Mouse (Mus musculus) embryonic facial prominence, embryonic 12.5 days (tissue): ENCODE data around the gene Sstr2. TPM values are rescaled to one million over a fixed set of nuclear protein-coding genes. Genes with fewer than 3 reads are reported as not detected.

Experiments used
- ATAC-seq: fragments of 200-750 bp; cut with Nextera tagmentation; 2 replicates; pipeline ENCODE4 v1.8.0; 2017; ENCODE audit not compliant: insufficient number of reproducible peaks, insufficient read depth, low FRiP score, low TSS enrichment
- H3K27ac ChIP-seq: fragments of 300-500 bp; sonication (generic); 2 replicates; pipeline ENCODE4 v1.5.1; 2016; ENCODE audit warnings: mild to moderate bottlenecking
- H3K27me3 ChIP-seq: fragments of 300-500 bp; sonication (generic); 2 replicates; pipeline ENCODE4 v1.6.1; 2016; ENCODE audit warnings: mild to moderate bottlenecking, moderate library complexity
- H3K36me3 ChIP-seq: fragments of 300-500 bp; sonication (generic); 2 replicates; pipeline ENCODE4 v1.6.1; 2016; ENCODE audit warnings: mild to moderate bottlenecking
- H3K4me1 ChIP-seq: fragments of 300-500 bp; sonication (generic); 2 replicates; pipeline ENCODE4 v1.6.1; 2016
- H3K4me2 ChIP-seq: fragments of 300-500 bp; sonication (generic); replicated peaks from 2 replicates; pipeline ENCODE4 v1.6.1; 2016; ENCODE audit warnings: mild to moderate bottlenecking, moderate library complexity
- H3K4me3 ChIP-seq: fragments of 300-500 bp; sonication (generic); 2 replicates; pipeline ENCODE4 v1.5.1; 2016; ENCODE audit warnings: mild to moderate bottlenecking
- H3K9ac ChIP-seq: fragments of 300-500 bp; sonication (generic); 2 replicates; pipeline ENCODE4 v1.6.1; 2016; ENCODE audit warnings: mild to moderate bottlenecking, moderate library complexity
- H3K9me3 ChIP-seq: fragments of 300-500 bp; sonication (generic); 2 replicates; pipeline ENCODE4 v1.6.1; 2016; ENCODE audit warnings: mild to moderate bottlenecking, moderate library complexity
- WGBS: fragments of 180-500 bp; shearing (Covaris S2); methylation state at CpG from one replicate; pipeline ENCODE4 v1.1.7; 2016; 5-methylcytosine and 5-hydroxymethylcytosine counted together
- polyA plus RNA-seq: library from polyadenylated mRNA; unstranded; fragments of >200 nt; fragmentation: Nextera tagmentation; extraction: Ambion mirVana; gene quantifications from 2 replicates; pipeline ENCODE4 v1.2.1, GENCODE M21; 2016

Gene Sstr2
- polyA plus RNA-seq, 1 experiment from 2014 or later: 3.3 TPM

GRCm38 (mm10) chr11:113607556-113607955 is 11.6 kb upstream of the Sstr2 start:
- H3K36me3 ChIP-seq: no peaks in the 10 kb centered on the region
- no peak overlapping the region for H3K27ac ChIP-seq
- H3K9ac ChIP-seq: no peak overlapping the region
- 95% methylated on average over 12 of the region's 12 CpGs for WGBS
- H3K9me3 ChIP-seq: no peaks in the 10 kb centered on the region
- no peak overlapping the region for H3K4me2 ChIP-seq
- H3K4me3 ChIP-seq: no peak overlapping the region
- no peaks in the 10 kb centered on the region for H3K27me3 ChIP-seq
- H3K4me1 ChIP-seq: peaks cover 18% of the 10 kb centered on the region; the same call in 1 of the 2 replicates
- no peak for ATAC-seq

GRCm38 (mm10) chr11:113609581-113609980 is 9.6 kb upstream of the Sstr2 start:
- Histone ChIP-seq H3K9me3 (no peaks in the 10 kb centered on the region), H3K36me3 (no peaks in the 10 kb centered on the region), H3K27me3 (no peaks in the 10 kb centered on the region), H3K4me1 (peaks cover 10% of the 10 kb centered on the region; the same call in 1 of the 2 replicates), H3K4me3 (no peak overlapping the region), H3K4me2 (no peak overlapping the region), H3K27ac (no peak overlapping the region), H3K9ac (no peak overlapping the region)
- ATAC-seq: no peak
- 77% methylated on average over 5 of the region's 5 CpGs for WGBS

- Histone ChIP-seq H3K27ac (no peak overlapping the region), H3K9me3 (no peaks in the 10 kb centered on the region), H3K4me1 (peaks cover 10% of the 10 kb centered on the region; the same call in 1 of the 2 replicates), H3K27me3 (no peaks in the 10 kb centered on the region), H3K4me3 (no peak overlapping the region), H3K9ac (no peak overlapping the region), H3K36me3 (no peaks in the 10 kb centered on the region), H3K4me2 (no peak overlapping the region)
- 85% methylated on average over 5 of the region's 5 CpGs for WGBS
- ATAC-seq: no peak
Measured at GRCm38 (mm10) chr11:113610266-113610665, 8.9 kb upstream of the Sstr2 start.

GRCm38 (mm10) chr11:113611112-113611646 is 8.0 kb upstream of the Sstr2 start:
- no peak overlapping the region for H3K9ac ChIP-seq
- no peaks in the 10 kb centered on the region for H3K9me3 ChIP-seq
- no peaks in the 10 kb centered on the region for H3K36me3 ChIP-seq
- H3K4me3 ChIP-seq: no peak overlapping the region
- no peak for ATAC-seq
- no peaks in the 10 kb centered on the region for H3K27me3 ChIP-seq
- 85% methylated on average over 10 of the region's 10 CpGs for WGBS
- no peak overlapping the region for H3K27ac ChIP-seq
- H3K4me2 ChIP-seq: no peak overlapping the region
- H3K4me1 ChIP-seq: peaks cover 10% of the 10 kb centered on the region; the same call in 1 of the 2 replicates

- WGBS: 17% methylated on average over 24 of the region's 24 CpGs
- Histone ChIP-seq H3K36me3 (no peaks in the 10 kb centered on the region), H3K4me3 (no peak overlapping the region), H3K9me3 (no peaks in the 10 kb centered on the region), H3K4me2 (peak overlapping the region; percentile 27), H3K9ac (0 out of 2 replicates have a peak overlapping the region, but pooled peaks have one; percentile 15), H3K27me3 (no peaks in the 10 kb centered on the region; the same call in 1 of the 2 replicates), H3K27ac (peak overlapping the region; percentile 32; the same call in 1 of the 2 replicates), H3K4me1 (peaks cover 10% of the 10 kb centered on the region; the same call in 1 of the 2 replicates)
- ATAC-seq: 0 out of 2 replicates have a peak, but pooled peaks have one; percentile 59
Measured at GRCm38 (mm10) chr11:113611664-113612611, 7.2 kb upstream of the Sstr2 start.

GRCm38 (mm10) chr11:113614476-113614875 is 4.7 kb upstream of the Sstr2 start:
- Histone ChIP-seq H3K36me3 (no peaks in the 10 kb centered on the region), H3K4me2 (no peak overlapping the region), H3K4me1 (peaks cover 19% of the 10 kb centered on the region), H3K27ac (no peak overlapping the region), H3K9me3 (no peaks in the 10 kb centered on the region), H3K9ac (no peak overlapping the region), H3K27me3 (peaks cover 20% of the 10 kb centered on the region), H3K4me3 (no peak overlapping the region)
- no peak for ATAC-seq
- WGBS: 75% methylated on average over 6 of the region's 6 CpGs

GRCm38 (mm10) chr11:113617132-113617911 is 1.8 kb upstream of the Sstr2 start:
- ATAC-seq: no peak
- no peaks in the 10 kb centered on the region for H3K36me3 ChIP-seq
- peaks cover 45% of the 10 kb centered on the region for H3K27me3 ChIP-seq
- H3K27ac ChIP-seq: no peak overlapping the region
- H3K4me3 ChIP-seq: no peak overlapping the region
- no peak overlapping the region for H3K4me2 ChIP-seq
- peaks cover 18% of the 10 kb centered on the region for H3K4me1 ChIP-seq
- WGBS: 29% methylated on average over 14 of the region's 14 CpGs
- H3K9me3 ChIP-seq: no peaks in the 10 kb centered on the region
- H3K9ac ChIP-seq: no peak overlapping the region

- no peak for ATAC-seq
- Histone ChIP-seq H3K27me3 (peaks cover 45% of the 10 kb centered on the region), H3K27ac (no peak overlapping the region), H3K4me3 (peak overlapping the region; percentile 47), H3K9me3 (no peaks in the 10 kb centered on the region), H3K4me2 (peak overlapping the region; percentile 97), H3K9ac (no peak overlapping the region), H3K36me3 (no peaks in the 10 kb centered on the region), H3K4me1 (peaks cover 17% of the 10 kb centered on the region)
- 24% methylated on average over 4 of the region's 4 CpGs for WGBS
Measured at GRCm38 (mm10) chr11:113618303-113618671, 855 bp upstream of the Sstr2 start.

- ATAC-seq: no peak
- H3K27me3 ChIP-seq: peaks cover 45% of the 10 kb centered on the region
- H3K4me3 ChIP-seq: peak overlapping the region; percentile 47
- H3K9ac ChIP-seq: peak overlapping the region; percentile 56
- peaks cover 17% of the 10 kb centered on the region for H3K4me1 ChIP-seq
- peak overlapping the region; percentile 97 for H3K4me2 ChIP-seq
- no peaks in the 10 kb centered on the region for H3K36me3 ChIP-seq
- no peak overlapping the region for H3K27ac ChIP-seq
- no peaks in the 10 kb centered on the region for H3K9me3 ChIP-seq
- 4% methylated on average over 31 of the region's 31 CpGs for WGBS
Measured at GRCm38 (mm10) chr11:113619420-113620080, 408 bp downstream of the Sstr2 start.

GRCm38 (mm10) chr11:113621001-113621400 is 1.9 kb downstream of the Sstr2 start:
- H3K4me3 ChIP-seq: no peak overlapping the region
- no peak overlapping the region for H3K9ac ChIP-seq
- WGBS: 61% methylated on average over 2 of the region's 2 CpGs
- peaks cover 17% of the 10 kb centered on the region for H3K4me1 ChIP-seq
- no peaks in the 10 kb centered on the region; the same call in 1 of the 2 replicates for H3K36me3 ChIP-seq
- no peaks in the 10 kb centered on the region for H3K9me3 ChIP-seq
- ATAC-seq: no peak
- H3K4me2 ChIP-seq: no peak overlapping the region
- H3K27me3 ChIP-seq: peaks cover 45% of the 10 kb centered on the region
- no peak overlapping the region for H3K27ac ChIP-seq

GRCm38 (mm10) chr11:113622028-113622427 is 2.9 kb downstream of the Sstr2 start:
- Histone ChIP-seq H3K27me3 (peaks cover 45% of the 10 kb centered on the region), H3K36me3 (no peaks in the 10 kb centered on the region; the same call in 1 of the 2 replicates), H3K4me2 (no peak overlapping the region), H3K27ac (no peak overlapping the region), H3K9me3 (no peaks in the 10 kb centered on the region), H3K4me3 (no peak overlapping the region), H3K9ac (no peak overlapping the region), H3K4me1 (peaks cover 17% of the 10 kb centered on the region)
- no peak for ATAC-seq
- 88% methylated on average over 4 of the region's 4 CpGs for WGBS
